Mouse (Mus musculus): ENCODE measurements around the gene Serpinb7.

Gene Serpinb7

DNA sequence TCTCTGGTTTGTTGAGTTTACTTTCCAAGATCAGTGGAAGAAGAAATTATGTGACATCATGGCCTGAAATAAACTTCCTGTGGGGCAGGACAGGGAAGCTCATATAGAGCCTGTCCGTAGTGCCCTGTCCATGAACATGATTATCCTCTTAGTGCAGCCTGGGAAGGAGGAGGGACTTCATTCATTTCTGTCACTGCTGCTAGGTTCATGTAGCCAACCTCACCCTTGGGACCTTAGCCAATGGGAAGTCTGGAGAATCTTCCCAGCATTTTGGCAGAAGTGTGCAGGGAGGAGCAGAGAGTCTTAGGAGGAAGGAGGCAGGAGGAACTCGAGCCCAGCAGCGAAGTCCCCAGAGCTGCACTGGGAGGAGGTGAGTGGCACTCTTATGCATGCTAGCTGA is at the start of gene Serpinb7:
Gene Serpinb7, plus strand, starts transcription at position 301 of the 400 bp plus-strand sequence.
- ChIA-PET POLR2A (no interaction called here), CTCF (no interaction called here)

DNA sequence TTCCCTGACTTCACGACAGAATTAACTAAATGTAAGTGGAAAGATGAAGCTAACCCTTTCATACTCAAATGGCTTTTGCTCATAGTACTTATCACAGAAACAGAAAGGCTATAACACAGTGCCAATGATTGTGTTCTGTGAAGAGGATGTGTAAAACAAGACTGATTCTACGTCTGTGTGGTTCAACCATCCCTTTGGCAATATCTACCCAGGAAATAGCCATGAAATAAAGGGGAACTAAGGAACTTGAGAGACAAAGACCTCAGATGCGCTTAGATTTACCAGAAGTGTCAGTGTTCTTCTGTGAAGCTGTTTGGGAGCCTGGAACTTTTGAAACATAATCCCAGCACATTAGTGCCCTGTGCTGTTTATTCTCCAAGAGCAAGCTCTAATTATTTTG is 49.1 kb upstream of the Serpinb7 start:
- POLR2A ChIA-PET, result no interaction called here
- CTCF ChIA-PET, result no interaction called here

- POLR2A ChIA-PET, result no interaction called here
- CTCF ChIA-PET, result no interaction called here
Measured at GRCm38 (mm10) chr1:107351115-107351514, 48.3 kb upstream of the Serpinb7 start.

DNA sequence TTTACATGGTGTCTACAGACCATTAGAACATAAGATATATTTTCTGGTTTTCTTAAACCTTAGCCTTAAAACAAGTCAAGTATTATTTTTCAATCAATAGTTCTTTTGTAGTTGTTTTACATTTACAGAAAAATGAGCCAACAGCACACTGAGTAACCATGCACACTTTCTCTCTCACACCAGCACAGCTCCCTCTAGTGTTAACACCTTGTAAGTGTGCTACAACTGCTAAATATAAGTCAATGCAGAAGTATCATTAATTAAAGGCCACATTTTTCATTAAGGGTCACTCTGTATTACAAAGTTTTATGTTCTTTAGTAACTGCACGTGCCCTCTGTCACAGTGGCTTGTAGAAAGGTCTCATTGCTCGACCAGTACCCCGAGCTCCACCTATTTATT is 46.4 kb upstream of the Serpinb7 start:
- CTCF ChIA-PET, result interaction anchor here (0.5 to 1.3 kb wide), 6 partner anchors 9 to 451 kb away, joined by 3 to 4 read pairs (median 3); no protein-coding TSS in a partner anchor
- POLR2A ChIA-PET, result no interaction called here

GRCm38 (mm10) chr1:107360898-107361297 is 38.6 kb upstream of the Serpinb7 start, which contains the start of gene Serpinb11:
Gene Serpinb11 (plus strand): TSS chr1:107361198.
- POLR2A ChIA-PET, result interaction anchor here in 1 of 4 experiments (0.6 kb wide), 1 partner anchor 234 kb away, joined by 3 read pairs; no protein-coding TSS in a partner anchor
- CTCF ChIA-PET, result no interaction called here

- ChIA-PET POLR2A (no interaction called here), CTCF (interaction anchor here in 1 of 4 experiments (1.0 kb wide), 1 partner anchor 13 kb away, joined by 3 read pairs; no protein-coding TSS in a partner anchor)
Measured at GRCm38 (mm10) chr1:107365973-107366372, 33.5 kb upstream of the Serpinb7 start.

DNA sequence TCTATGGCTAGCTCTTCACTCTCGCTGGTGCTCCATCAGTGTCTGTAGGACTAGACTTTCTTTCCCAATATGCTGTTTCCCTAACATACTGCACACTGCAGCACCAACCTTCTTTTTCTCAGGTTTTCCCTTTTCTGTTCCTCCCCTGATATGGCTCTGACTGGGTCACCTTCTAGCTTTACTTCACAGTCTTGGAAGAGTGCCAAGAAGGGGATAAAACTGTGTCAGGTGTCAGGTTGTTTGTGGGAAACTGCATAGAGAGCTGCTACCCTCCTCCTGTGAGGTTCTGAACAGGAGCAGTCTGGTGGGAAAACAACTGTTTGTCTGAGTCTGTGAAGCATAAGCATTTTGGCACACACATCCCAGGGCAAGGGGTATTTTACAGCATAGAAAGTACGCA is 30.5 kb upstream of the Serpinb7 start:
- ChIA-PET CTCF (no interaction called here), POLR2A (no interaction called here)

DNA sequence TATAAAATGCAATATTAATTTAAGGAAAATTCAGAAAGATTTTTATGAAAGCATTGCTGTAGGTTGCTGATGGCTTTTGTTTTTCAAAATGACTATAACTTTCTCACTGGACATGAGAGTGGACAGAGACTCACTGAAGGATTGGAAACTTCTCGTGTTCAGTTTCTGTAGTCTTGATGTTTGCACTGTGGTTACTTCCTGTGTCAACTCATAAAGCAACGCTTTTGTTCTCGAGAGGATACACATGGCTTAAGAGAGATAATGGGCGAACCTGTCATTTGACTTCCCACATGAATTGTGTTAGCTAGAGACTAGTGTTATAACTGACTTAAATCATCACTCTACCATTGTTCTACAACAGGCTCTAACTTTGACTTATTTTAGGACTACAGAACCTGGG is 22.5 kb upstream of the Serpinb7 start:
- ChIA-PET POLR2A (no interaction called here), CTCF (no interaction called here)

- ChIA-PET CTCF (no interaction called here), POLR2A (no interaction called here)
Measured at GRCm38 (mm10) chr1:107378368-107378767, 21.1 kb upstream of the Serpinb7 start.

DNA sequence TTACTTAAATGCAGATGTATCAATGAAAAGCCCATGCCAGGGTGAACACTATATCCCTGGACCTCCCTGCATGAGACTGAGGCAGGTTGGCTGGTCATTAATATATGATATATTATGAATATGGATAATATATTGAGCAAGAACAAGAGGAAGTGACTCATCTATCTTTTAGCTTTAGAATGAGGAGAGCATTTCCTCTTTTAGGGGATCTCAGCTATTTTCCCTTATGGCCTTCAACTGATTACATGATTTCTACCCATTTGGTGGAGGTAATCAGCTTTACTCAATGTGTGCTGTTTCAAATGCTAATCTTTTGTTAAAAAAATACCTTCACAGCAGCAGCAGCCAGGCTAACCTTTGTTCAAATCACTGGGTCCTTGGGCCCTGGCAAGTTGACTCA is 18.0 kb upstream of the Serpinb7 start:
- ChIA-PET POLR2A (no interaction called here), CTCF (no interaction called here)

- POLR2A ChIA-PET, result no interaction called here
- CTCF ChIA-PET, result no interaction called here
Measured at GRCm38 (mm10) chr1:107382404-107382803, 17.1 kb upstream of the Serpinb7 start.

GRCm38 (mm10) chr1:107384532-107384931 is 14.9 kb upstream of the Serpinb7 start:
- ChIA-PET CTCF (no interaction called here), POLR2A (no interaction called here)

DNA sequence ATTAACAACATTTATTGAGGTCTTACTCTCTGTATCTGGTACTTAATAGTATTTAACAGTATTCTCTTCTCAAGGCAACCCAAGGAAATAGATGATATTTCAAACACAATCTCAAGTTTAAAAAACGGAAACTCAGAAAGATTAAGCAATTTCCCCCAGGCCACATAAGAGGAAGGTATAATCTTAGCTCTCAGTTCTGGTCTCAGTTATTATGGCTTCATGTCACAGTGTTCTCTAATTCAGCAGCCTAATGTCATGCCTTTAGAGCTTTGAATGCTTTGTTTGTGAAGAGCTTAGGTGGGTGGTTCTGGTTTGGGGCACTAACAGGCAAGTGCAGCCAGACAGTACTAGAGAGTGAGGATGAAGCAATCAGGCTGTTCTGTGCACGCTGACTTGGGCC is 9.7 kb upstream of the Serpinb7 start:
- POLR2A ChIA-PET, result no interaction called here
- CTCF ChIA-PET, result no interaction called here

DNA sequence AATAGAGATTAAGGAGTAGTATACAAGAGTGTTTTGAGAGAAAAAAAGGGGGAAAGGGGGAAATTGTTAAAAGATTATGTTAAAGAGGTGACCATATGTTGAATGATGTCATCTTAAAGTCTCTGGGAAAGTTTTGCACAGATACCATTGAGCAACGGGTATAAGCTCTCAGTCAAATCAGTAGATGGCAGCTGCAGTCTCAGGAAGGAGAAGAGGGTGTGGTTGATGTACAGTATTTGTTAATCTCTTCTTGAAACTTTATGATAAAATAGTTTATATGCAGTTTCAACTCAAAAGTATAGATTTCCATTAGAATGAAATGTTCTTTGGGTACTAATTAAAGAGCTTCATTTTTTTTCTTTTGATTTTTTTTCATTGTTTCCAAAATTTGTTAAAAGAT is 2.0 kb upstream of the Serpinb7 start:
- CTCF ChIA-PET, result interaction anchor here in 1 of 4 experiments (0.6 kb wide), 1 partner anchor 16 kb away, joined by 3 read pairs; no protein-coding TSS in a partner anchor
- POLR2A ChIA-PET, result no interaction called here

- CTCF ChIA-PET, result no interaction called here
- POLR2A ChIA-PET, result no interaction called here
Measured at GRCm38 (mm10) chr1:107402082-107402481, 2.6 kb downstream of the Serpinb7 start.

GRCm38 (mm10) chr1:107414650-107415049 is 15.2 kb downstream of the Serpinb7 start:
- CTCF ChIA-PET, result no interaction called here
- POLR2A ChIA-PET, result no interaction called here

- ChIA-PET POLR2A (no interaction called here), CTCF (no interaction called here)
Measured at GRCm38 (mm10) chr1:107422487-107422886, 23.0 kb downstream of the Serpinb7 start.

DNA sequence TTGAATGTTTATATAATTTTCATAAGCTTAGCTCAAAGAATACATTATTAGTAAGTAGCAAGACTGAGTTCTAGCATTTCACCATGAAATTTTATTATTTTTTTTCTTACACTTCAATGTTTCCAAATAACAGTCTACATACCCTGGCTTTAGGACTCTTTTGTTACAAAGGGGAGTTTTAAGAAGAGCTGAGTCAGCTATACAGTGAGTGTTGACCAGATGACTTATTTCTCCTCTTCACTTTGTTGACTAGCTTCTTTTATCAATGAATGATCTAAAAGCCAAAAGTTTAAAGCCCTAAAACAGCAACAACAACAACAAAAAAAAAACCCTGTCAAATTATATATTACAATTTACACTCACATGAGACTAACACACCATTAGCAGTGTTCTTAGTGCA is 31.8 kb downstream of the Serpinb7 start:
- ChIA-PET CTCF (interaction anchor here in 1 of 4 experiments (0.6 kb wide), 1 partner anchor 530 kb away, joined by 3 read pairs; no protein-coding TSS in a partner anchor), POLR2A (no interaction called here)

GRCm38 (mm10) chr1:107435528-107435927 is 36.1 kb downstream of the Serpinb7 start:
- CTCF ChIA-PET, result no interaction called here
- POLR2A ChIA-PET, result no interaction called here

- ChIA-PET POLR2A (no interaction called here), CTCF (no interaction called here)
Measured at GRCm38 (mm10) chr1:107439462-107439861, 40.0 kb downstream of the Serpinb7 start.

DNA sequence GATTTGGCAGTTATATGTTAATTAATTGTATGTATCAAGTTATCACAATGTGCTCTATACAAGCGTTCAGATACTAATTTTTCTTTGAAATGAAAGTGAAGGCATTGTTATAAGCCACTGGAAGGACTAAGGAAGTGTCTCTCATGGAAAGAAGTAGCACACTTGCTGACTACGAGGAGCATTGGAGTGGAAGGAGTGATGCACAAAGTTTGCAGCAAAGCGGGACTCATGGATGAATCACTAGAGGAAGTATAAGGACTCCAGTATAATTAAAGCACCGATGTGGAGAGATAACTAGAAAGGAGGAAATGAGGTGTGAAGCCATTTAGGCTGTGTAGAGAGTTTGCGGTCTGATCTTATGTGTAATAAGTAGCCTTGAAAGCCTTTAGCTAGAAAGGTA is 45.9 kb downstream of the Serpinb7 start:
- CTCF ChIA-PET, result no interaction called here
- POLR2A ChIA-PET, result no interaction called here

DNA sequence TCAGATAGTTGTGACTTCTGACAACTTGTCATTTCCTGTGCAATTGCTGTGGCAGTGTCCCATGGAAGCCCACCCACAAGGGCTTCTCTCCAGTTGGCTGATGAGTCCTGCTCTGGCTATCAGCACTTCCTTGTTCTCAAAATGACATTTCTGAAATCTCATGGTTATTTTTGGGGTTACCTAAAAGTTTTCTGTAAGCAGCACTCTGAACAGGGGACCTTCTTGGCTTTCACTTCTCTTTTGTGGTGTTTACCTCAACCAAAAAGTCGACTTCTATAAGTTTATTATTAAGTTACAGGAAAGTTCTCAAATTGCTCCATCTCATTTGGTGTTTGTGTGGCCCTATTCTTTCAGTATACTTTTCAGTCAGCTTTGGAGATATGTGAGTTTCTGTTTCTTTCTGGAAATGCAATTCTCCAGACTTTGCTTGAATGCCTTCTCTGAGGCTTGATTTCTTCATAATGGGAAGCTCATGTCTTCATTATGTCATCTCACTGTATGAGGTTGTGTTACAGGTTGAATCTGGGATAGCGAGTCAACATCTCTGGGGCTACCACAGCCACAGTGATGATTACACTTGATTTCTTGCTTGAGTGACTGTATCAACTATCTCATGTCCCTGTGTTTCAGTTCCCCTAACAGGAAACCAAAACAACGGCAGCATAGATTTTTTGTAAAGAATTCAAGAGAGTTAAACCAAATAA is 47.9 kb downstream of the Serpinb7 start:
- ChIA-PET CTCF (no interaction called here), POLR2A (no interaction called here)
